Mouse (Mus musculus): ENCODE measurements around the gene Dtl. TPM values are rescaled to one million over a fixed set of nuclear protein-coding genes. Genes with fewer than 3 reads are reported as not detected.
"Not testable (repeated sequence)": the region's sequence is repeated elsewhere in the genome, so short reads cannot be mapped to it uniquely, and the experiment has no call there.

Gene Dtl
- polyA plus RNA-seq, 1 experiment, result 19.5 TPM

GRCm38 (mm10) chr1:191519329-191520066 is 55.8 kb downstream of the Dtl start:
- TF ChIP-seq POLR2A (IDR thresholded peaks at IDR 0.05; ENCODE audit: control insufficient read depth, low read depth, low read length), result no peak
- H3K36me3 ChIP-seq (ENCODE audit: control insufficient read depth, insufficient read depth, low read length), result no peaks in the 10 kb centered on the region
- H3K4me1 ChIP-seq (ENCODE audit: control insufficient read depth, insufficient read depth, low read length), result peaks cover 8% of the 10 kb centered on the region
- H3K4me3 ChIP-seq (ENCODE audit: control insufficient read depth, low read depth, low read length), result no peak overlapping the region
- no peak overlapping the region for H3K27ac ChIP-seq (ENCODE audit: control insufficient read depth, insufficient read depth, low read depth, low read length)
- H3K27me3 ChIP-seq (ENCODE audit: control insufficient read depth, insufficient read depth, low read length), result no peaks in the 10 kb centered on the region

- Histone ChIP-seq H3K4me3 (ENCODE audit: control insufficient read depth, low read depth, low read length) (no peak overlapping the region), H3K27ac (ENCODE audit: control insufficient read depth, insufficient read depth, low read depth, low read length) (no peak overlapping the region), H3K27me3 (ENCODE audit: control insufficient read depth, insufficient read depth, low read length) (no peaks in the 10 kb centered on the region), H3K4me1 (ENCODE audit: control insufficient read depth, insufficient read depth, low read length) (peaks cover 8% of the 10 kb centered on the region), H3K36me3 (ENCODE audit: control insufficient read depth, insufficient read depth, low read length) (no peaks in the 10 kb centered on the region)
- no peak for TF ChIP-seq CTCF (IDR thresholded peaks at IDR 0.05; ENCODE audit: control insufficient read depth, insufficient read depth, insufficient replicate concordance, low read depth, low read length)
- TF ChIP-seq POLR2A (IDR thresholded peaks at IDR 0.05; ENCODE audit: control insufficient read depth, low read depth, low read length), result no peak
Observed at GRCm38 (mm10) chr1:191518911-191519310, 56.4 kb downstream of the Dtl start.

DNA sequence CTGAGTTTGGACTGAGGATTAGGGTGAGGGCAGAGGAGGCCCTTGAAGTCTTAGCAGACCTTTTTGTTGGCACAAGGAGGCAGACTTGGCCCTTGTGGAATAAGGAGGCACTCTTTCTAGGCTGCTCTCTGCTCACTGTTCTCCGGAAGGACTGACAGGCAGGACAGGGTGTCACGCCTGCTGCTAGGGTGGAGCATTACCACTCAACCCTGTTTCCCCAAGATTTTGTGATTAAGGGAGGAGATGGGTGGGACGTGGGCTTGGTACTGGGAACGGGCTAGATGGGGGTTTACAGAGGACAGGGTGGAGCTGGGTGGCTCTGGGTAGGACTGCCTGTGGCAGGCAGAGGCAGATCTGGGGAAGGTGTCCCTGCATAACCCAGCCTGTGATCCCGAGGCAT is 57.4 kb downstream of the Dtl start:
- Histone ChIP-seq H3K4me3 (ENCODE audit: control insufficient read depth, low read depth, low read length) (no peak overlapping the region), H3K27me3 (ENCODE audit: control insufficient read depth, insufficient read depth, low read length) (no peaks in the 10 kb centered on the region), H3K4me1 (ENCODE audit: control insufficient read depth, insufficient read depth, low read length) (peaks cover 8% of the 10 kb centered on the region), H3K27ac (ENCODE audit: control insufficient read depth, insufficient read depth, low read depth, low read length) (no peak overlapping the region), H3K36me3 (ENCODE audit: control insufficient read depth, insufficient read depth, low read length) (no peaks in the 10 kb centered on the region)
- TF ChIP-seq POLR2A (IDR thresholded peaks at IDR 0.05; ENCODE audit: control insufficient read depth, low read depth, low read length), result no peak
- no peak for TF ChIP-seq CTCF (IDR thresholded peaks at IDR 0.05; ENCODE audit: control insufficient read depth, insufficient read depth, insufficient replicate concordance, low read depth, low read length)

DNA sequence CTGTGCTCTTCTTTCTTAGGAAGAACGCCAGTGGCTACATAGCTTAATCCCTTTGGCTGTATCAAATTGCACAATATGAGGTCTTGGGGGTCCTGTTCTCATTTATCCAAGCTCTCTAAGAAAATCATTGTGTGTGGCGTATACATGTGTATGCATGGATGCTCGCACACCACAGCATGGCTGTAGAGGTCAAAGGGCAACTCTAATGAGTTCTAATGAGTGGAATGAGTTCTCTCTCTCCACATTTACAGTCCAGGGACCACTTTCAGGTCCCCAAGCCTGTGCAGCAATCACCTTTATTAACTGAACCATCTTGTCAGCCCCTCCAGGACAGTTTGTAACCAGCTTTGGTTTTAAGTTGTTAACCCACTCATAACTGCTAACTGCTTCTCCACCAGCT is 58.3 kb downstream of the Dtl start:
- Histone ChIP-seq H3K27ac (ENCODE audit: control insufficient read depth, insufficient read depth, low read depth, low read length) (no peak overlapping the region), H3K36me3 (ENCODE audit: control insufficient read depth, insufficient read depth, low read length) (no peaks in the 10 kb centered on the region), H3K4me3 (ENCODE audit: control insufficient read depth, low read depth, low read length) (no peak overlapping the region), H3K27me3 (ENCODE audit: control insufficient read depth, insufficient read depth, low read length) (no peaks in the 10 kb centered on the region), H3K4me1 (ENCODE audit: control insufficient read depth, insufficient read depth, low read length) (peaks cover 8% of the 10 kb centered on the region)
- TF ChIP-seq POLR2A (IDR thresholded peaks at IDR 0.05; ENCODE audit: control insufficient read depth, low read depth, low read length) (no peak), CTCF (IDR thresholded peaks at IDR 0.05; ENCODE audit: control insufficient read depth, insufficient read depth, insufficient replicate concordance, low read depth, low read length) (no peak)

GRCm38 (mm10) chr1:191516351-191516750 is 59.0 kb downstream of the Dtl start:
- H3K4me3 ChIP-seq (ENCODE audit: control insufficient read depth, low read depth, low read length); H3K36me3 ChIP-seq (ENCODE audit: control insufficient read depth, insufficient read depth, low read length); H3K27me3 ChIP-seq (ENCODE audit: control insufficient read depth, insufficient read depth, low read length); H3K27ac ChIP-seq (ENCODE audit: control insufficient read depth, insufficient read depth, low read depth, low read length); H3K4me1 ChIP-seq (ENCODE audit: control insufficient read depth, insufficient read depth, low read length): not testable (repeated sequence)

- Histone ChIP-seq H3K4me3 (ENCODE audit: control insufficient read depth, low read depth, low read length) (no peak overlapping the region), H3K36me3 (ENCODE audit: control insufficient read depth, insufficient read depth, low read length) (no peaks in the 10 kb centered on the region), H3K27ac (ENCODE audit: control insufficient read depth, insufficient read depth, low read depth, low read length) (no peak overlapping the region), H3K27me3 (ENCODE audit: control insufficient read depth, insufficient read depth, low read length) (no peaks in the 10 kb centered on the region), H3K4me1 (ENCODE audit: control insufficient read depth, insufficient read depth, low read length) (no peaks in the 10 kb centered on the region)
- no peak for TF ChIP-seq CTCF (IDR thresholded peaks at IDR 0.05; ENCODE audit: control insufficient read depth, insufficient read depth, insufficient replicate concordance, low read depth, low read length)
- TF ChIP-seq POLR2A (IDR thresholded peaks at IDR 0.05; ENCODE audit: control insufficient read depth, low read depth, low read length), result no peak
Observed at GRCm38 (mm10) chr1:191513195-191513594, 62.1 kb downstream of the Dtl start.

GRCm38 (mm10) chr1:191512383-191512782 is 63.0 kb downstream of the Dtl start:
- H3K27me3 ChIP-seq (ENCODE audit: control insufficient read depth, insufficient read depth, low read length), result no peaks in the 10 kb centered on the region
- no peaks in the 10 kb centered on the region for H3K36me3 ChIP-seq (ENCODE audit: control insufficient read depth, insufficient read depth, low read length)
- no peak overlapping the region for H3K4me3 ChIP-seq (ENCODE audit: control insufficient read depth, low read depth, low read length)
- TF ChIP-seq POLR2A (IDR thresholded peaks at IDR 0.05; ENCODE audit: control insufficient read depth, low read depth, low read length) (no peak), CTCF (IDR thresholded peaks at IDR 0.05; ENCODE audit: control insufficient read depth, insufficient read depth, insufficient replicate concordance, low read depth, low read length) (no peak)
- no peak overlapping the region for H3K27ac ChIP-seq (ENCODE audit: control insufficient read depth, insufficient read depth, low read depth, low read length)
- H3K4me1 ChIP-seq (ENCODE audit: control insufficient read depth, insufficient read depth, low read length), result no peaks in the 10 kb centered on the region

DNA sequence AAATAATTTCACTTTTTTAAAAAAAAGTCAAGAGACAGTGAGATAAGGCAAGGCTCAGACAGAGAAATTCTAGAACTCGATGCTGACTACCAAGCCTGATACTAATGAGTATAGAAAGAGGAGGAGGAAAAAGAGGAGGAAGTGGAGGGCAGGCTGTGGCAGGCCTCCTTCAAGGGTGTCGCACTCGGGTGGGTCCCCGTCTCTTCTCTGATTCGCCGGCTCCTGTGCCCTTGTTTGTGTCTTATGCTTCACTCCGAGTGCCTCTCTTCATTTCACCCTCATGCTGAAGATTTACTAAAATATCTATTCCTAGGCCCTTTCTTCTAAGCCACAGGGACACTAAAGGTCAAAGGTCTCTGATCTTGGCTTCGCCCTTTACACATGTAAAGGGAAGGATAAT is 63.8 kb downstream of the Dtl start:
- TF ChIP-seq CTCF (IDR thresholded peaks at IDR 0.05; ENCODE audit: control insufficient read depth, insufficient read depth, insufficient replicate concordance, low read depth, low read length), result no peak
- TF ChIP-seq POLR2A (IDR thresholded peaks at IDR 0.05; ENCODE audit: control insufficient read depth, low read depth, low read length), result no peak

More for the DNA sequence above, 63.8 kb downstream of the Dtl start:
- Histone ChIP-seq H3K4me3 (ENCODE audit: control insufficient read depth, low read depth, low read length) (no peak overlapping the region), H3K27me3 (ENCODE audit: control insufficient read depth, insufficient read depth, low read length) (no peaks in the 10 kb centered on the region), H3K4me1 (ENCODE audit: control insufficient read depth, insufficient read depth, low read length) (no peaks in the 10 kb centered on the region), H3K27ac (ENCODE audit: control insufficient read depth, insufficient read depth, low read depth, low read length) (no peak overlapping the region), H3K36me3 (ENCODE audit: control insufficient read depth, insufficient read depth, low read length) (no peaks in the 10 kb centered on the region)

All from testis, adult 2 months (tissue).